Mouse (Mus musculus) liver, embryonic 15.5 days (tissue): Measurements from ENCODE around the gene Adamts2. TPM values are rescaled to one million over a fixed set of nuclear protein-coding genes. Genes with fewer than 3 reads are reported as not detected.

ENCODE experiments used
- ATAC-seq: fragments of 200-750 bp; cut with Nextera tagmentation; 2 replicates; pipeline ENCODE4 v1.8.0; 2017; ENCODE audit warnings: moderate number of reproducible peaks, mild to moderate bottlenecking, moderate library complexity; ENCODE audit not compliant: insufficient read depth
- H3K27ac ChIP-seq: fragments of 300-500 bp; sonication (generic); replicated peaks from 2 replicates; pipeline ENCODE4 v1.5.1; 2015; ENCODE audit warnings: mild to moderate bottlenecking, inconsistent platforms
- H3K27me3 ChIP-seq: fragments of 300-500 bp; sonication (generic); 2 replicates; pipeline ENCODE4 v1.6.1; 2015; ENCODE audit warnings: mild to moderate bottlenecking, inconsistent platforms
- H3K36me3 ChIP-seq: fragments of 300-500 bp; sonication (generic); replicated peaks from 2 replicates; pipeline ENCODE4 v1.6.1; 2015; ENCODE audit warnings: moderate library complexity, mild to moderate bottlenecking, inconsistent platforms
- H3K4me1 ChIP-seq: fragments of 300-500 bp; sonication (generic); replicated peaks from 2 replicates; pipeline ENCODE4 v1.6.1; 2015; ENCODE audit warnings: inconsistent platforms
- H3K4me2 ChIP-seq: fragments of 300-500 bp; sonication (generic); 2 replicates; pipeline ENCODE4 v1.6.1; 2015; ENCODE audit warnings: moderate library complexity, mild to moderate bottlenecking, inconsistent platforms
- H3K4me3 ChIP-seq: fragments of 300-500 bp; sonication (generic); replicated peaks from 2 replicates; pipeline ENCODE4 v1.5.1; 2015; ENCODE audit warnings: mild to moderate bottlenecking, inconsistent platforms
- H3K9ac ChIP-seq: fragments of 300-500 bp; sonication (generic); 2 replicates; pipeline ENCODE4 v1.6.1; 2015; ENCODE audit warnings: moderate library complexity, mild to moderate bottlenecking, inconsistent platforms
- H3K9me3 ChIP-seq: fragments of 300-500 bp; sonication (generic); replicated peaks from 2 replicates; pipeline ENCODE4 v1.6.1; 2016; ENCODE audit warnings: inconsistent platforms
- WGBS: fragments of 180-500 bp; shearing (Covaris S2); methylation state at CpG from one replicate; pipeline ENCODE4 v1.1.7; 2015; ENCODE audit warnings: mixed read lengths; ENCODE audit not compliant: insufficient replicate concordance; 5-methylcytosine and 5-hydroxymethylcytosine counted together
- polyA plus RNA-seq: library from polyadenylated mRNA; unstranded; fragments of >200 nt; fragmentation: Nextera tagmentation; extraction: Ambion mirVana; gene quantifications from 2 replicates; pipeline ENCODE4 v1.2.1, GENCODE M21; 2015

Adamts2 gene
- polyA plus RNA-seq, 1 experiment from 2014 or later, result 1.4 TPM

DNA sequence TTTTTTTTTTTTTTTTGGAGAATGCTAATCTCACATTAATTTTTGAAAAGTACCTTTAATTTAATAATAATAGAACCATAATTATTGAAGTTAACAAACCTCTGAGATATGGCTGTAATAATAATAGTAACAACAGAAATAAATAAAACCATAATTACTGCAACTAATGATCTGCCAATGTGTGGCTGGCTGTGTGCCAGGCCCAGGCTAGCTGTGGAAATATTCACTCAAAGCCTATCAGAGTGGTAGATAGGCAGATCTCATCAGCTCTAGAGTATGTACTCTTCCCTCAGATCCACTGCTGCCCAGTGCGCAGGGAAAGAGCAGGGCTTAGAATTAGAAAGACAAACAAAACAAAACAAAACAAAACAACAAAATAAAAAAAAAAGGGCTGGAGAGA is 136.6 kb downstream of the Adamts2 start:
- H3K9me3 ChIP-seq, result no peaks in the 10 kb centered on the region
- no peak overlapping the region for H3K27ac ChIP-seq
- no peak overlapping the region for H3K9ac ChIP-seq
- no peaks in the 10 kb centered on the region for H3K27me3 ChIP-seq
- H3K4me2 ChIP-seq, result no peak overlapping the region
- no peak overlapping the region for H3K4me3 ChIP-seq
- no peak for ATAC-seq
- 90% methylated on average over 1 of the region's 1 CpGs for WGBS
- no peaks in the 10 kb centered on the region for H3K36me3 ChIP-seq
- H3K4me1 ChIP-seq, result 0 out of 2 replicates have a peak, but pooled peaks cover 5% of the 10 kb centered on the region

DNA sequence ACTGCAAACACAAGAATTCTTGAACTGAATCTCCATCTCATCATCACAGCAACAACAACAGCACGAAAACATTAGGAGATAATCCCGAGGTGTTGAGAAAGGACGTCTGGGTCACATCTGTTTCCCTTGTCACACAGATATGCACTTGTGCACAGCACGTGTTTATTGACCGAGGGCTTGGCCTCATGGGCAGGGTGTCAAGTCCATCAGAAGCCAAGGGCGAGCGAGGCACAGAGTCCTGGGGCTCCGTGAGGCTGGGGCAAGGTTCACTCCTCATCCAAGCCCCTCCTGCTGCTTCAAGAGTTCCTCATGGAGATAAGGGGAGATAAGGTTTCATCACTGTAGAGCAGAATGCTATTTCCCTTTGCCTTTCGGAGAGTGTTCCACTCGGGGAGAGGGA is 137.6 kb downstream of the Adamts2 start:
- Histone ChIP-seq H3K4me1 (0 out of 2 replicates have a peak, but pooled peaks cover 5% of the 10 kb centered on the region), H3K4me3 (no peak overlapping the region), H3K36me3 (no peaks in the 10 kb centered on the region), H3K9me3 (no peaks in the 10 kb centered on the region), H3K27me3 (no peaks in the 10 kb centered on the region), H3K9ac (no peak overlapping the region), H3K27ac (no peak overlapping the region), H3K4me2 (no peak overlapping the region)
- 30% methylated on average over 10 of the region's 10 CpGs for WGBS
- ATAC-seq, result no peak

DNA sequence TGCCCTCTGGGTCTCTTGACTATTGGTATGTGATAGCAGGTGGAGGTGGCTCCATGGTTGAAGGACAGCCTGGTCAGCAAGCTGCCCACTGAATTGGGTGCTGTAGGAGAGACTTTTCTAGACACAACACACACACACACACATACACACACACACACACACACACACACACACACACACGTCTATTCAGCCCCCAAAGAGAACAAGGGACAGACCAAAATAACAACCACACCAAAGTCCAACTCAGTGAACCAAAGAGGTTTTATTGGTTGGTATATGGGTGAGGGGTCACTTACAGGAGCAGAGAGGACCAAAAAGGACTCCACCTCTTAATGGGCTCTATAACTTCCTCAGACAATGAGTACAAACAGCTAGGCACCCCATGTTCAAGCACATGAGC is 140.3 kb downstream of the Adamts2 start:
- Histone ChIP-seq H3K4me2 (no peak overlapping the region), H3K4me3 (no peak overlapping the region), H3K27me3 (no peaks in the 10 kb centered on the region), H3K4me1 (0 out of 2 replicates have a peak, but pooled peaks cover 5% of the 10 kb centered on the region), H3K9ac (no peak overlapping the region), H3K36me3 (no peaks in the 10 kb centered on the region), H3K27ac (no peak overlapping the region), H3K9me3 (no peaks in the 10 kb centered on the region)
- WGBS, result 0% methylated on average over 1 of the region's 1 CpGs
- ATAC-seq, result no peak

DNA sequence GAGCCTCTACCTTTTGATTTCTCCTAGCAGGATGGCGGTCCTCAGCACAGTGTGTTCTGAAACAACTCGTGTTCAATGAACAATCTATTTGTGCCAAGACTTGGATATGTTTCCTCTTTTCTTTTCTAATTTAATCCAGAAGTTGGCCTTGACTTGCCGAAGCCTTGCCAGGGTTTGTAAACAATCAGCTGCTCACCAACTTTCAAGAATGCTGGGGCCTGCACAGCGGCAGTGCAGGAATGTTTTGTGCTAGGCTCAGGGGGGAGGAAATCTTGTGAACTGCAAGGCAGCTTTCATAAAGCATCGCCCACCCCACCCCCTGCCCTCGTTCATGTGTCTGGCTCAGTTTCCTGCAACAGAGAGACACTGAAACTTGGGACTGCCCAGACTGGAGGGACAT is 143.1 kb downstream of the Adamts2 start:
- Histone ChIP-seq H3K4me3 (no peak overlapping the region), H3K9ac (no peak overlapping the region), H3K4me2 (no peak overlapping the region), H3K27me3 (no peaks in the 10 kb centered on the region), H3K27ac (no peak overlapping the region), H3K36me3 (no peaks in the 10 kb centered on the region), H3K9me3 (no peaks in the 10 kb centered on the region), H3K4me1 (no peaks in the 10 kb centered on the region)
- 50% methylated on average over 6 of the region's 6 CpGs for WGBS
- no peak for ATAC-seq

DNA sequence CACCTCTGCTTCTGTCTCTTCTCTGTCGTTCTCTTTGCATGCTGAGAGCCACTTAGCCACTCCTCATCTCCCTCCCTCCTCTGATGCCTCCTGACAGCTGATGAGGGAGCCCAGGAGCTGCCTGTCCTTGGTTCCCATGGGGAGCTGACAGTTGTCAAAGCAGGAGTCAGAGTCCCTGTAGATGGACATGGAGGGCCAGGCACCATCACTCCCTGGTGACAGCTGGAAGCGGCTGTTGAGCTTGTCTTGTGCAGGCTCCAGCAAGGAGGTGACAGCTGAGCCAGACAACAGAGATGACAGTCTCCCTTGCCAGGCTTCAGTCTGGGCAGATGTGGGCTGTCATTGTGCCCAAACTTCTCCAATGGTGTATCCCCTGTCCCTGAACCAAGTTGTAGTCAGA is 144.6 kb downstream of the Adamts2 start:
- no peaks in the 10 kb centered on the region for H3K27me3 ChIP-seq
- H3K36me3 ChIP-seq, result no peaks in the 10 kb centered on the region
- H3K4me3 ChIP-seq, result no peak overlapping the region
- no peak overlapping the region for H3K4me2 ChIP-seq
- no peaks in the 10 kb centered on the region for H3K4me1 ChIP-seq
- no peak for ATAC-seq
- no peak overlapping the region for H3K27ac ChIP-seq
- H3K9me3 ChIP-seq, result no peaks in the 10 kb centered on the region
- 37% methylated on average over 2 of the region's 2 CpGs for WGBS
- H3K9ac ChIP-seq, result no peak overlapping the region

DNA sequence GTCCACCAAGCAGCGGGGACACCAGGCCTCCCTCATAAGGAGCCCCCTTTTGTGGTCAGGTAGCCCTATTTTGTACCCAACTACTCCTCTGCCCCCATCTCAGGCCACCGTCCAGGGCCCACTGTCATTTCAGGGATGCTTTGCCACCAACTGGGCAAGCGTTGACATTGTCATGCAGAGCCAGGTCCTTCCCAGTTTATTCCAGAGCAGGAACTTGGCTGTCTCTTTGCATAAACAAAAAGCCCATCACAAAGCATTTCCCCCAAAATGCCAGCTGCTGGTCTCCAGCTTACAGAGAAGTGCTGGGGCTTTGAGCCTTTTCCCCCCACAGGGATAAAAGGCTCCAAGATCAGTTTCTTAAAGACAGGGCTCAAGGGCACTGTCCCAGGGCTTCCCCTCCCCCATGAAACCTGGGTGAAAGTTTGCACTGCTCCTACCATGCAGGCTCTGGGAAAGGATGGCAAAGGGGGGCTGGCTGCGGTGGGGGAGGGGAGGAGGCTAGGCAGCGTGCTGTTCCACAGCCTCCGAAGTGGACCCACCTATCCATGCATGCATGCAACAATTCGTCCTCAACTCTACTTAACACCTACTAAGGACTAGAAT is 149.2 kb downstream of the Adamts2 start:
- Histone ChIP-seq H3K4me2 (no peak overlapping the region), H3K9ac (no peak overlapping the region), H3K4me1 (no peaks in the 10 kb centered on the region), H3K9me3 (no peaks in the 10 kb centered on the region), H3K27ac (no peak overlapping the region), H3K27me3 (no peaks in the 10 kb centered on the region), H3K4me3 (no peak overlapping the region), H3K36me3 (no peaks in the 10 kb centered on the region)
- ATAC-seq, result no peak
- WGBS, result 34% methylated on average over 7 of the region's 7 CpGs

DNA sequence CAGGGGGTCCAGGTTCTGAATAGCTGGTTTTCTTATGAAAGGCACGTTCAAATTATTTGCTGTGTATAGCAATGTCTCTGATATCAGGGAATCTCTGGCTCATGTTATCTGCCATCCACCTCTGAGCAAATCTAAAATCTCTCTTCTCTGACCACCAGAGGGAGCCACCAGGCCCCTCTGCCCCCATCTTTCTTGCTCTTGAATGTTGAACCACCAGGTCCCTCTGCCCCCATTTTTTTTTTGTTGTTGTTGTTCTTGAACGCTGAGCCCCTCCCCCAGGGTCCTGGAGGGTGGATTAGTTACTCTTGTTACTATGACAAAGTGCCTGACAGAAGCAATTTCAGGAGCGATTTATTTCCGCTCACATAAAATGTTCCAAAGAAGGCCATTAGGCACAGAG is 155.9 kb downstream of the Adamts2 start:
- no peak for ATAC-seq
- no peak overlapping the region for H3K4me2 ChIP-seq
- no peaks in the 10 kb centered on the region for H3K4me1 ChIP-seq
- H3K4me3 ChIP-seq, result no peak overlapping the region
- no peaks in the 10 kb centered on the region for H3K27me3 ChIP-seq
- H3K9ac ChIP-seq, result no peak overlapping the region
- WGBS, result 51% methylated on average over 4 of the region's 4 CpGs
- no peak overlapping the region for H3K27ac ChIP-seq
- H3K9me3 ChIP-seq, result no peaks in the 10 kb centered on the region
- no peaks in the 10 kb centered on the region for H3K36me3 ChIP-seq

DNA sequence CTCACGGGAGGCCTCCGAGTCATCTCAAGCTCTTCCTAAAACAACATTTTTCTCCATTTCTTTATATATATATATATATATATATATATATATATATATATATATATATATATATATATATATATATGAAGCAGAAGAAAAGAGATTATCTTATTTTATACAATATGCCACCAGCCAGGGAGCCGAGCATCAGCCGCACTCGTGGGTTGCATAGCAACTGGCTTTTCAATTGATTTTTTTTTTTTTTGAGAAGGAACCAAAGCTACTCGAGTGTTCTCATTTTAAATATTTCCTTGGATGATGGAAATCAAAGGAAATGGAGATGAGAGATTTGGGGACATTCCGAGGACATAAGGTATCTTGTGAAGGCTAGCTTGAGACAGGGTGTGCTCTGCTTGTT is 164.6 kb downstream of the Adamts2 start:
- Histone ChIP-seq H3K36me3 (no peaks in the 10 kb centered on the region), H3K27me3 (no peaks in the 10 kb centered on the region), H3K4me2 (no peak overlapping the region), H3K9ac (no peak overlapping the region), H3K4me3 (no peak overlapping the region), H3K4me1 (no peaks in the 10 kb centered on the region; the same call in 1 of the 2 replicates), H3K9me3 (no peaks in the 10 kb centered on the region), H3K27ac (no peak overlapping the region)
- ATAC-seq, result no peak
- WGBS, result 66% methylated on average over 7 of the region's 7 CpGs

DNA sequence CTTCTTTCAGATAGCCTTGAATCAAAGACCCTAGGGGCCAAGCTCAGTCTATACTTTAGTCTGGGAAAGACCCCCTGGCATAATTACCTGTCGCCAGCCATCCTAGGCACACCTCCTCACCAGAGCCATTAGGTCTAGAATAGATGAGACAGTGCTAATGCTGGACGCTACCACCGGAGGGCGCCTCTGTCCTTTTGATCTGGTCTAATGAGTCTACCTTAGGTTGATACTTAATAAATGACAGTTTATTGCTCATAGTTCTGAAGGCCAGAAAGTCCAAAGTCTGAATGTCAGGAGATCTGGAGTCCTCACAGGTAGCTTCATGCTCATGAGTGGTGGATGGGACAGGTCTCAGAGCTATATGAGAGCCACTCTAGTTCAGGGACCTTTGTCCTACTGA is 165.2 kb downstream of the Adamts2 start:
- WGBS, result 17% methylated on average over 4 of the region's 4 CpGs
- Histone ChIP-seq H3K4me1 (no peaks in the 10 kb centered on the region; the same call in 1 of the 2 replicates), H3K36me3 (no peaks in the 10 kb centered on the region), H3K9me3 (no peaks in the 10 kb centered on the region), H3K27ac (no peak overlapping the region), H3K27me3 (no peaks in the 10 kb centered on the region), H3K4me2 (no peak overlapping the region), H3K9ac (no peak overlapping the region), H3K4me3 (no peak overlapping the region)
- ATAC-seq, result no peak

DNA sequence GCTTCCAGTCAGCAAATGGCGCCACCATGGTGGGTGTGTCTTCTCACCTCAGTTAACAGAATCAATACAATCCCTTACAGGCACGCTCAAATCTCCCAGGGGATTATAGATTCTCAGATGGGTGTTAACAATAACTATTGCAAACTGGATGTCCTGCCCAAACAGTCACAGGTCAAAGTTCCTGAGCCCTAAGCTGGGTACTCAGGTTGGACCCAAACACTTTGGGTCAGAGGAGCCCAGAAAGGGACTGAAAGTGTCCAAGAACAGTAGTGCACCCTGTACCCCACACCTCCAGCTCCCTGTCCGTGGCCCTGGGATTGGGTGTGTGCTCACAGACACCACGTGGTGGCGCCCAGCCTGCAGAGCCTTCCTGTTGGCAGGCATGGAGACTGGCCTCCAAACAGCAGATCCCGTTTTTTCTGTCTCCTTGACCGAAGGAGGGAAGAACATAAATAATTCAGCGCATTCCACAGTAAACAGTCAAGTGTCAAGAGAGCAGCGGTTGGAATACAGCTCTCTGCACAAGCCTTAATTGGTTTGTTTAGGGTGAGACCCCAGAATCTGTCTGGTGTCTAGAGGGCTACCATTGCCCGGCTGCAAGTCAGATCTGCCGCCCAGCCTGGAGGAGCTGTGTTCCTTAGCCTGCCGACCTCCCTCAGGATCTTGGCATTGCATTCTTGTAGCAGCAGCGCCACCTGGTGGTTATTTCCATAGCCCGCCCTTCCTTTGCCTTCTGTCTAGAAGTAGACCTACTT is 167.3 kb downstream of the Adamts2 start:
- H3K27ac ChIP-seq, result no peak overlapping the region
- H3K4me3 ChIP-seq, result no peak overlapping the region
- H3K36me3 ChIP-seq, result no peaks in the 10 kb centered on the region
- 12% methylated on average over 14 of the region's 14 CpGs for WGBS
- H3K27me3 ChIP-seq, result no peaks in the 10 kb centered on the region
- H3K9ac ChIP-seq, result no peak overlapping the region
- H3K9me3 ChIP-seq, result no peaks in the 10 kb centered on the region
- ATAC-seq, result no peak
- H3K4me1 ChIP-seq, result no peaks in the 10 kb centered on the region; the same call in 1 of the 2 replicates
- H3K4me2 ChIP-seq, result peak overlapping the region; percentile 44

DNA sequence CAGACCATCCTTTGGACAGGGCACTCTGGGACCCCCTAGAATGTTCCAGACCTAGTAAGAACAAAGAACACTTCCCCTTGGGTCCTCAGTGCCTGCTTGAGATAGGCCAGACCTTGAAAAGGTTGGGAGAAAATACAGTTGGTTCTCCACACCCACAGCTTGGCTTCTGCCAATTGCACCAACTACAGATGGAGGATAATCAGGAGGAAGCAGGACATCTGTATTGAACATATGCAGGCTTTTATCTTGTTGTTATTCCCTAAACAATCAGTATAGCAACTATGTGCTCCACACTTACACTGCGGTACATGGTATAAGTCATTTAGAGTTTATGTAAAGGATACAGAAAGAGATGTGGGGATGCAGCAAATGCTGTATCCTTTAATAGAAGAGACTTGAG is 169.1 kb downstream of the Adamts2 start:
- Histone ChIP-seq H3K4me1 (no peaks in the 10 kb centered on the region; the same call in 1 of the 2 replicates), H3K4me2 (no peak overlapping the region), H3K27ac (no peak overlapping the region), H3K4me3 (no peak overlapping the region), H3K9me3 (no peaks in the 10 kb centered on the region), H3K9ac (no peak overlapping the region), H3K36me3 (no peaks in the 10 kb centered on the region), H3K27me3 (no peaks in the 10 kb centered on the region)
- 69% methylated on average over 1 of the region's 1 CpGs for WGBS
- no peak for ATAC-seq
